Mouse (Mus musculus) heart, adult 2 months (tissue): ENCODE data around the gene Madcam1. TPM values are rescaled to one million over a fixed set of nuclear protein-coding genes. Genes with fewer than 3 reads are reported as not detected.
A peak's percentile ranks its signal among the peaks of the same experiment; 100 is the strongest.

ENCODE experiments used
- DNase-seq, 2 experiments: peaks; one replicate each; pipeline ENCODE4 v3.0.0; 2021
- H3K27ac ChIP-seq: fragments of 200-600 bp; 2 replicates; pipeline ENCODE4 v1.8.1; 2022
- H3K27me3 ChIP-seq: fragments of 200-500 bp; 2 replicates; pipeline ENCODE4 v1.6.1; 2012; ENCODE audit warnings: mild to moderate bottlenecking, low read length, inconsistent platforms, mixed read lengths; ENCODE audit not compliant: control insufficient read depth, insufficient read depth
- H3K36me3 ChIP-seq: fragments of 200-500 bp; 2 replicates; pipeline ENCODE4 v1.6.1; 2012; ENCODE audit warnings: low read length, inconsistent platforms; ENCODE audit not compliant: control insufficient read depth, insufficient read depth
- H3K4me1 ChIP-seq: fragments of 200-500 bp; 2 replicates; pipeline ENCODE4 v1.6.1; 2011; ENCODE audit warnings: low read length; ENCODE audit not compliant: control insufficient read depth, insufficient read depth
- H3K4me3 ChIP-seq: fragments of 200-600 bp; 2 replicates; pipeline ENCODE4 v1.8.1; 2022
- H3K79me2 ChIP-seq: fragments of 200-500 bp; replicated peaks from 2 replicates; pipeline ENCODE4 v1.6.1; 2012; ENCODE audit warnings: mild to moderate bottlenecking, inconsistent platforms, low read length, moderate library complexity, mixed read lengths; ENCODE audit not compliant: control insufficient read depth, insufficient read depth
- H3K9ac ChIP-seq: fragments of 200-500 bp; 2 replicates; pipeline ENCODE4 v1.6.1; 2012; ENCODE audit warnings: low read depth, mild to moderate bottlenecking, control low read depth, inconsistent platforms, low read length, mixed read lengths
- CTCF ChIP-seq: fragments of 200-600 bp; IDR thresholded peaks from 2 replicates; pipeline ENCODE4 v1.8.1; 2022; ENCODE audit warnings: antibody characterized with exemption, mild to moderate bottlenecking, moderate library complexity
- EP300 ChIP-seq: fragments of 200-500 bp; IDR thresholded peaks from 2 replicates; pipeline ENCODE4 v1.6.1; 2011; ENCODE audit warnings: low read depth, low read length, control low read depth; ENCODE audit not compliant: insufficient read depth
- POLR2A ChIP-seq: fragments of 200-500 bp; IDR thresholded peaks from 2 replicates; pipeline ENCODE4 v1.6.1; 2011; ENCODE audit warnings: mild to moderate bottlenecking, low read depth, low read length, control low read depth; ENCODE audit not compliant: insufficient read depth
- WGBS: fragments of 180-500 bp; shearing (Covaris S2); methylation state at CpG from one replicate; pipeline ENCODE4 v1.1.7; 2018; 5-methylcytosine and 5-hydroxymethylcytosine counted together
- intact Hi-C: fragments of 180-260 bp; cut with DNase I; formaldehyde crosslinking; loops from one replicate; pipeline ENCODE4 v1.15.1; 2025
- polyA plus RNA-seq: library from polyadenylated mRNA; depleted of rRNA; stranded (reverse); fragments of >200 nt; gene quantifications from 2 replicates; pipeline ENCODE4 v1.2.3, GENCODE M21; 2012
- total RNA-seq, 2 experiments: library from RNA; stranded (reverse); gene quantifications; 2 replicates each; pipeline ENCODE4 v1.2.3; 2021

Madcam1 gene
- total and polyA plus RNA-seq, 3 experiments, result not detected

- H3K4me3 ChIP-seq, result no peak overlapping the region
- no peaks in the 10 kb centered on the region for H3K27me3 ChIP-seq
- peak; percentile 40 for TF ChIP-seq CTCF
- no peak for TF ChIP-seq POLR2A
- TF ChIP-seq EP300, result no peak
- H3K79me2 ChIP-seq, result no peaks in the 10 kb centered on the region
- no peak overlapping the region for H3K27ac ChIP-seq
- intact Hi-C loops, result loop anchor here (10.0 kb wide), 1 partner anchor 905 kb away; the partner anchor contains the start of gene Ccdc105
- no peak overlapping the region for H3K9ac ChIP-seq
- no peak for DNase-seq
- H3K4me1 ChIP-seq, result no peaks in the 10 kb centered on the region
- H3K36me3 ChIP-seq, result no peaks in the 10 kb centered on the region
- WGBS, result 85% methylated on average over 2 of the region's 2 CpGs
Measured at GRCm38 (mm10) chr10:79660298-79660697, 4.1 kb upstream of the Madcam1 start.

GRCm38 (mm10) chr10:79661861-79662260 lies 2.5 kb upstream of the Madcam1 start:
- H3K36me3 ChIP-seq, result no peaks in the 10 kb centered on the region
- no peak overlapping the region for H3K27ac ChIP-seq
- 41% methylated on average over 3 of the region's 3 CpGs for WGBS
- DNase-seq, result no peak
- H3K9ac ChIP-seq, result no peak overlapping the region
- no peak for TF ChIP-seq EP300
- TF ChIP-seq CTCF, result no peak
- H3K4me3 ChIP-seq, result no peak overlapping the region
- no peaks in the 10 kb centered on the region for H3K27me3 ChIP-seq
- no peaks in the 10 kb centered on the region for H3K4me1 ChIP-seq
- intact Hi-C loops, result loop anchor here (10.0 kb wide), 1 partner anchor 907 kb away; the partner anchor contains the start of gene Ccdc105
- no peaks in the 10 kb centered on the region for H3K79me2 ChIP-seq

- intact Hi-C loops, result loop anchor here (10.0 kb wide), 1 partner anchor 910 kb away; the partner anchor contains the start of gene Ccdc105
- no peaks in the 10 kb centered on the region for H3K27me3 ChIP-seq
- no peak overlapping the region for H3K27ac ChIP-seq
- H3K4me1 ChIP-seq, result peaks cover under 1% of the 10 kb centered on the region; the same call in 1 of the 2 replicates
- H3K4me3 ChIP-seq, result no peak overlapping the region
- no peaks in the 10 kb centered on the region for H3K79me2 ChIP-seq
- WGBS, result 83% methylated on average over 8 of the region's 8 CpGs
- H3K9ac ChIP-seq, result no peak overlapping the region
- TF ChIP-seq EP300, result no peak
- no peak for DNase-seq
- no peaks in the 10 kb centered on the region for H3K36me3 ChIP-seq
Measured at GRCm38 (mm10) chr10:79665051-79665450, 692 bp downstream of the Madcam1 start.

GRCm38 (mm10) chr10:79666493-79666892 lies 2.1 kb downstream of the Madcam1 start:
- peaks cover 5% of the 10 kb centered on the region; the same call in 1 of the 2 replicates for H3K4me1 ChIP-seq
- no peak overlapping the region for H3K4me3 ChIP-seq
- no peak overlapping the region for H3K9ac ChIP-seq
- intact Hi-C loops, result loop anchor here (10.0 kb wide), 1 partner anchor 912 kb away; the partner anchor contains the start of gene Ccdc105
- WGBS, result 66% methylated on average over 9 of the region's 9 CpGs
- H3K27me3 ChIP-seq, result no peaks in the 10 kb centered on the region
- TF ChIP-seq EP300 (no peak), CTCF (no peak), POLR2A (no peak)
- no peaks in the 10 kb centered on the region for H3K79me2 ChIP-seq
- H3K27ac ChIP-seq, result no peak overlapping the region
- no peaks in the 10 kb centered on the region for H3K36me3 ChIP-seq
- DNase-seq, result no peak

- Histone ChIP-seq H3K27me3 (no peaks in the 10 kb centered on the region), H3K9ac (no peak overlapping the region), H3K79me2 (no peaks in the 10 kb centered on the region), H3K4me1 (peaks cover 5% of the 10 kb centered on the region; the same call in 1 of the 2 replicates), H3K27ac (no peak overlapping the region), H3K36me3 (no peaks in the 10 kb centered on the region), H3K4me3 (no peak overlapping the region)
- intact Hi-C loops, result loop anchor here (2.0 to 10.0 kb wide), 2 partner anchors 73 to 913 kb away; partner anchors contain the start of gene Ccdc105
- WGBS, result 77% methylated on average over 5 of the region's 5 CpGs
- no peak for TF ChIP-seq EP300
- TF ChIP-seq CTCF, result no peak
- TF ChIP-seq POLR2A, result no peak
- DNase-seq, result no peak
Measured at GRCm38 (mm10) chr10:79668076-79668475, 3.7 kb downstream of the Madcam1 start.

GRCm38 (mm10) chr10:79668771-79669575 lies 4.6 kb downstream of the Madcam1 start, which contains the start of gene Tpgs1:
Tpgs1 (plus strand) TSS chr10:79669369.
- H3K36me3 ChIP-seq, result no peaks in the 10 kb centered on the region
- peak within 1 kb of the TSS; percentile 78 for H3K9ac ChIP-seq
- H3K27ac ChIP-seq, result peak within 1 kb of the TSS; percentile 92
- H3K4me3 ChIP-seq, result peak within 1 kb of the TSS; percentile 82
- H3K27me3 ChIP-seq, result no peaks in the 10 kb centered on the region
- intact Hi-C loops, result loop anchor here (1.0 to 10.0 kb wide), 3 partner anchors 12 to 914 kb away; partner anchors contain the start of gene Ccdc105
- under 1% methylated on average over 45 of the region's 45 CpGs for WGBS
- TF ChIP-seq EP300 (0 out of 2 replicates have a peak, but pooled peaks have one; percentile 18), POLR2A (no peak)
- H3K4me1 ChIP-seq, result peaks cover 5% of the 10 kb centered on the region; the same call in 1 of the 2 replicates
- no peaks in the 10 kb centered on the region for H3K79me2 ChIP-seq
- peak; percentile 93 for DNase-seq
